Mouse (Mus musculus) CD8-positive naive resting alpha-beta T cell, adult 2 months (primary cell): ENCODE data around the gene Epm2aip1.

ENCODE experiments used
- DNase-seq, 2 experiments: peaks; one replicate each; pipeline ENCODE4 v3.0.0; 2022; ENCODE audit warnings: low read depth in 2 of 2, low spot score in 2 of 2

The Epm2aip1 gene

DNA sequence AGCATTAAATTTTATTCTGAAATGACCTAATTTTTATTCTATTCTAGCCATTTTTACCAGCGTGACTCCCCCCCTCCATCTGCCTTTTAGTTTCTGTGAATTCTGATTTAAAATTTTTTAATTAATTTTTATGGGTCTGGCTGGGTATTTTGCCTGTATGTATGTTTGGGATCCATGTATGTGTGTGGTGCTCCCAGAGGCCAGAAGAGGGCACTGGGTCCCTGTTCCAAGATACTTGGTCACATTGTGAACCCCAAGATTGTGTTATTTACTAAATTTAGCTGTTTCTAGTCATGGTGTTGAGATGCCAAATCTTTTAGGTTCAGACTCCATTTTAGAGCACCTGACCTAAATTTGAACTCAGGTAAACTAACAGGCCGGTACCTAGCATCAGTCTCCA lies 14.7 kb downstream of the Epm2aip1 start:
- DNase-seq, result no peak

DNA sequence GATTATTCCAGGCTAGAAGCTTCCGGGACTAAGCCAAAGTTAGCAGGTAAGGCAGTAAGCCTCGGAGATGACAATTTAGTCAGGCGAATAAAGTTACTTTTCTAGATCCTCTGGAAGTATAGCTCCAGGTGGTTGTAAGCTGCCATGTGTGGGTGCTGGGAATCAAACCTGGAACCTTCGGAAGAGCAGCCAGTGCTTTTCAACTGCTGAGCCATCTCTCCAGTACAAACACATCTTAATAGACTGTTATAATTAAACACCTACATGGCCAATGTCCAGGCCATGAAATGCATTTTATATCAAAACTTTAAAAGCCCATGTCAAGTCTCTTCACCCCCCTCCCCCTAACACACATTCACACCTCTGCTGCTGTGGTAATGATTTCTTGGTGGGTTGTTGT lies 16.2 kb downstream of the Epm2aip1 start:
- no peak for DNase-seq

DNA sequence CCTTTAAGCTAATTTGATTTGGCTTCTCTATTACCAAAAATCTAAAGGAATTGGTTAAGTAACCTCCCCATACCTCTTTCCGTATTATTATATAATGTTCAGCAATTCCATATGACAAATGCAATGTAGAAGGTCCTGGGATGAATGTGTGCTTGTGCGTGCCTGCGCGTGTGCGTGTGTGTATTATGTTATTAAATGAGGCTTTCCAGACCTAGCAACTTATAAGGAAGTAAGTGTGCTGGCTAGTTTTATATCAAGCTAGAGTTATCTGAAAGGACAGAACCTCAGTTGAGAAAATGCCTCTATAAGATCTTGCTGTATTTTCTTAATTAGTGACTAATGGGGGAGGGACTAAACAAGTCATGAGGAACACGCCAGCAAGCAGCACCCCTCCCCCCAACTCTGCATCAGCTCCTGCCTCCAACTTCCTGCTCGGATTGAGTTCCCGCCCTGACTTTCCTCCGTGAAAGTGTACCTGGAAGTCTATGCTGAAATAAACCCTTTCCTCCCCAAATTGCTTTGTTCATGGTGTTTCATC lies 17.6 kb downstream of the Epm2aip1 start:
- DNase-seq, result no peak

DNA sequence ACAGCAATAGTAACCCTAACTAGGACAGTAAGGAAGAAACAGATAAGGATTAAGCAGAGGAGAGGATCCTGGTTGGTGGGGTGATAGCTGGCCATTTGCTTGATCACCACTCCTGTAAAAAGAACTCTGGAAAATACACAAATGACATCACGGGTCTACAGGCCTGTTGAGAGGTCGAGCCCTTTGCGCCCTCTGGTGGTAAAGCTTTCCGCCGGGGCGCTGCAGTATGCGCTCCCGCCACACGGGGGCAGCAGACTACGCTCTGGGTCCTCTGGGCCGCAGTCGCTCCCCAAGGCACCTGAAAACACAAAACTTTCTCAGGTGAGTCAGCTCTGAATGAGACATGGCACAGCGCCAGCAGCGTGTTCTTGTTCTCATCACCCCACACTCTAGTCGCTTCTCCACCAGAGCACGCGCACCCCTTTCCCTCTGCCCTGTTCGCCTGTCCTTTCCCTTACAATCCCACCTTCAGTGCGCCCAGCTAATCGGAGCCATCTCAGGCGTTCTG lies 18.2 kb downstream of the Epm2aip1 start:
- peak; percentile 91 to 93 for DNase-seq

DNA sequence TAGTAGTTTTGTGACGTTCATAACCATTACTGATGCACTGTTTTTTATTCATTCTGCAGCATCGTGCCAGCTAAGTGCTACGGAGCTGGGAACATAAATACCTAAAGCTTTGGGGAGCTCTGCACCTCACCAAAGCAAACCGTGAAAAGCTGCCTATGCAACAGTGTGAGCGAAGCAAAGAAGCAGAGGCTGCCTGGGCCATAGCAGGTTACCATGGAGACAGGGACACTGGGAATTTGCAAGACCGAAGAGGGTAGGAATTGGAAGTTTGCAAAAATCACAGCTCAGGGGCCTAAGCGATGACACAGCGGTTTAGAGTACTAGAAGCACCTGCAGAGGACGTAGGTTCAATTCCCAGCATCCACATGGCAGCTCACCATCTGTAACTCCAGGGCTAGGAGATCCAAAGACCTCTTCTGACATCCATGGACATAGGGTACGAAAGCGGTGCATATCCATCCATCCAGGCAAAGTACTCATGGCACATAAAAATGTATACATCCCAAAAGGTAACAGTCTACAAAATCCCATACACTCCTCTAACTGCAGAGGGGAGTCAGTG lies 18.9 kb downstream of the Epm2aip1 start:
- DNase-seq, result no peak

DNA sequence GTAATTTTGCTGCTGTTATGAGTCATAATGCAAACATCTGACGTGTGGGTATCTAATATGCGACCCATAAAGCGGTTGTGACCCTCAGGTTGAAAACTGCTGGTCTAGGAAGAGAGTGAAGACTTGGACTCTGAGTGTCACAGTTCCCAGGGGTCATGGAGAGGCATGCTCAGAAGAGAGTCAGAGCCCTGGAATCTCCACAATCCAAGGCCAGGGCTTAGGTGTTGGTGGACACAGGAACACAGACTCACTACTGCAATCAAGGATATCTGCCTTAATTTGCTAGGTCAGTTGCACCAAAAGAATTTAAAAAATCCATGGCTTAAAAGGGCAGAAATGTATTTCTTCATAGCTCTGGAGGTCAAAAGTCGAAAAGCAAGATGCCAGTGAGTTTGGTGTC lies 21.5 kb downstream of the Epm2aip1 start:
- DNase-seq, result no peak

DNA sequence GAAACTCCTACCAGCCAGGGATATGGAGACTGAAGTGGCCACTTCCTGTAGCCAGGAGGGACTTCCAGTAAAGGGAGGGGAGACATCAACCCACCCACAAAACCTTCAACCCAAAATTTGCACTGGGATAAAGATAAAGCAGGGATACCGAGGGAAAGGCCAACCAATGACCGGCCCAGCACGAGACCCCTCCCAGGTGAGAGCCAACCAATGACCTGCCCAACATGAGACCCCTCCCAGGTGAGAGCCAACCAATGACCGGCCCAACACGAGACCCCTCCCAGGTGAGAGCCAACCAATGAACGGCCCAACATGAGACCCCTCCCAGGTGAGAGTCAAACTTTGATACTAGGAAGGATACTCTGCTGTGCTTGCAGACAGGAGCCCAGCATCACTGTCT lies 23.2 kb downstream of the Epm2aip1 start:
- no peak for DNase-seq

DNA sequence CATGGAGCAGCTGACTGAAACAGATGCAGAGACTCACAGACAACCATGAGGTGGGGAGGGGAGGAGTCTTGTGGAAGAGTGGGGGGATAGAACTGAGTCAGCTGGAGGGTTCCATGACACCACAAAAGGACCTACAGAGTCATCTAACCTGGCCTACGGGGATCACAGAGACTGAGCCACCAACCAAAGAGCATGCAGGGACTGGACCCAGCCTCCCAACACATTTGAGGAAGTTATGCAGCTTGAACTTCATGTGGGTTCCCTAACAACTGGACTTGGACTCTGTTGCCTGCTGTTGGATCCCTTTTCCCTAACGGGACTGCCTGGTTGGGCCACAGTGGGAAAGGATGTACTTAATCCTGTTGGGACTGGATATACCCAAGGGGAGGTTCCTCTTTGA lies 23.6 kb downstream of the Epm2aip1 start:
- no peak for DNase-seq

DNA sequence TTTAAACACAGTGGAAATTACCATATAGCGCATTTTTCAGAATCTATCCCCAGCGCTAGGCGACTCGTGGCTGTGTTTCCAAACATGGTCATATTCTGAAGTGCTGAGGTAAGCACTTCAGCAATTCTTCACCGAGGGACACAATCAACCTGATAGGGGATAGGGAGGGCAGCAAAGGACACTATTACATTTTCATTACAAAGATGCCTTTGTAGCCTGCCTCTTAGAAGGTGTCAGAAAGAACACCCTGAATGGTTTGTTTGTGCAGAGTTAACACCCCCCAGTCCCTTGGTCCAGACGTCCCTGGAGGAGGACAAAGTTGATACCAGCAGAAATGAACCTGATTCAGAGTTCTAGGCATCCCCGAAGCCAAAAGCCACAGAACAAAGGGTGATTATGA lies 24.7 kb downstream of the Epm2aip1 start:
- no peak for DNase-seq

DNA sequence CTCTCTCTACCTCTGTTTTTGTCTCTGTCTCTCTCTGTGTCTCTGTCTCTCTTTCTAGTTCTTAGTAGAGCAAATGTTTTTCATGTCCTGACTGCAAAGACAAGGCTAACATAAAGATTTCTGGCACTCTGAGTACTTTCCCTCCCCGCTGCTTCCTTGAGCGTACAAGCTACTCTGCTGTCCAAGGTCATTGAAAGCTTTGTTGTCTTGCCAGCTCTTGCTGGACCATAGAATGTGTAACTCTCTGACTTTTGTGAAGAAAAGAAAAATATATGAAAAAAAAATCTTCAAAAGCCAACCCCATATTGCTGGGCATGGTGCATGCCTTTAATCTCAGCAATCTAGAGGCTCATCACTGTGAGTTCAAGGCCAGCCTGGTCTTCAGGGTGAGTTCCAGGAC lies 26.9 kb downstream of the Epm2aip1 start:
- no peak for DNase-seq

DNA sequence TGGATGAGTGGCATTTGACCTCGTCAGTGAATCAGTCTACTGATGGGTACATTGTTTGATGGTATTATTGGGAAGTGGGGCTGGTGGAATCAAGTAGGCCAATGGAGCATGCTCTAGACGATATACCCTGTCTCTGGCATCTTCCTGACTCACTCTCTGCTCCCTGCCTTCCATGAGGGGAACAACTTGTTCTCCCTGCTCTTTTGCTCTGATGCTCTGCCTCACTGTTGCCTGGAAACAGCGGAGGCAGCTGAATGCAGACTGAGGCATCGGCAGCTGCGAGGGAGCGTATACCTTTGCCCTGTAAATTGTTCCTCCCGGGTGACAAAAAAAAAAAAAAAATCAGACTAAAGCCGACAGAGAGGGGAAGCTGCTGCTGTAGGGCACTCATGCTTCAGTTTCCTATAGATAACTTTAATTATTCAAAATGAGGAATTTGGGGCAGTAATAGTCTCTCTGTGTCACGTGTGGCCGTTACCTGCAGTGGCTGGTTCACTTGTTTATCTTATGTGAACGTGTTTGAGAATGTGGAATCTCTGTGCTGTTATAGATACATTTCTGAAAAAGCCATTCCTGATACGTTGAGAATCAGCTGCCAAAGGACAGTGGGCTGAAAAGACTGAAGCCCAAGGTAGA lies 30.6 kb downstream of the Epm2aip1 start:
- no peak for DNase-seq

DNA sequence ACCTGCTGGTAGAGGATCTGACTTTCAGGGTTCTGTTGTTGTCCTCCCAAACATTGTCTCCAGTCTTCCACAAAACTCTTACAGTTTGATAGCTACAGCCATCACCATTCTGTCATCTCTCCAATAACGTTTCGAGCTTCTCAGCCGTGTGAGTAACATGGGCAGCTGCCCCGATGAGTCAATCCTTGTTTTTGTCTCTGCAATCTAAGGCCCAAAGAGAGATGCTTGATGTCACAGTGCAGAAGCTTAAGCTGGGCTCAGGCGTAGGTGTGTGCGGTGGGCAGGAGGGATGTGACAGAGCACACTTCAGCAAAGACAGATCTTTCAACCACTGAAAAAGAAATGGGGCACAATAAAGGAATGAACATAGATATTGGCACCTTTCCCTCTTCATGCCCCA lies 32.3 kb downstream of the Epm2aip1 start:
- no peak for DNase-seq

DNA sequence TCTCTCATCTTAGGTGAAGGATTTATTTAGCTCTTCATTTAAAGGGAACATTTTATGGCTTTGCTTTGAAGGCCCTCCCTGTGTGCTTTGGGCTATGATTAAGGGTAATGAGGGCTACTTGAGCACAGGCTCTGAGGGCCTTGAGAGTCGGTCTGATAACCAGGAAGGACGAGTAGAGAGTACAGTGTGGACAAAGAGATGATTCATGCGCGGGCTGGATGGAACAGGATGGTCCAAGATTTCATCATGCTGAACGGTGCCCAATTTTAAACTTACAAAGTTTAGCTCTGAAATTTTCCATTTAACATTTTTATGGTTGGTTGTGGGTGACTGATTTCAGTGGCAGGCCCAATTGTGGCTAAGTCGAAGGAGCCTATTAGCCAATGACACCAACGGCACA lies 34.4 kb downstream of the Epm2aip1 start:
- no peak for DNase-seq

DNA sequence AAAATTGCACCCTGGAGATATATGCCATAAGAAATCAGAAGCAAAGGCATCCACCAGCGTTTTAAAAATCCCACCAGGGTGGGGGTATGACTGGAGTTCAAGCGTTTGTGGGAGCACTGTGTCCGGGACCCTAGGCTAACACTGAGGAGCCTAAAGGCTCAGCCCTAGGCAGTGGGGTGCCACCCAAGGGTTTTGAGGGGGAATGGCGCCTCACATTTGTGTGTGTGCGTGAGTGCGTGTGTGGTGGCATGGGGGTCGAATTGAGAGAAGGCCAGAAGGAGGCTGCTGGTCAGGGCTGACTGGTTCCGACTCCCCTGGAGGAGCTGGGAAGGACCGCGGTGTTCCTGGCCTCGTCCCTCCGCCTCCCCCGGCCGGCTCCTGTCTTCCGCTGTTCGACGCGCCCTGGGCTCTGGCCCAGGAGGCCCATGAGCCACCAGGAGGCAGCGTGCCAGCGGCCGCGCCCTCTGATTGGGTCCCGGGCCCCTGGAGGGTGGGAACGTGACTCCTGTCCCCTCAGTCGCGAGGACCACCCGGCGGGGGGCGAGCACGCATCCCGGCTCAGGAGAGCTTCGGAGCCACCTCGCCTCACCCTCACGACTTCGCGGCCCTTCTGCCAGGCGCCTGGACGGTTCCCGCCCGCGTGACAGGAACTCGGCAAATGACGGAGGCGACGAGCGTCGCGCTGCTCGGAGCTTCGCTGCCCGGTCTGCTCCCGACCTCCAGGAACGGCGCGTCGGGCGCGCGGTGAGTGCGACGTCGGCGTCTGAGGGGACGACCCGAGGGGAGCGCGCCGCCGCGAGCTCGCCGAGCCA lies 39.5 kb downstream of the Epm2aip1 start, which contains the start of gene Trank1:
Trank1 (plus strand) TSS at position 709 of the 812 bp plus-strand sequence.
- DNase-seq, result no peak

DNA sequence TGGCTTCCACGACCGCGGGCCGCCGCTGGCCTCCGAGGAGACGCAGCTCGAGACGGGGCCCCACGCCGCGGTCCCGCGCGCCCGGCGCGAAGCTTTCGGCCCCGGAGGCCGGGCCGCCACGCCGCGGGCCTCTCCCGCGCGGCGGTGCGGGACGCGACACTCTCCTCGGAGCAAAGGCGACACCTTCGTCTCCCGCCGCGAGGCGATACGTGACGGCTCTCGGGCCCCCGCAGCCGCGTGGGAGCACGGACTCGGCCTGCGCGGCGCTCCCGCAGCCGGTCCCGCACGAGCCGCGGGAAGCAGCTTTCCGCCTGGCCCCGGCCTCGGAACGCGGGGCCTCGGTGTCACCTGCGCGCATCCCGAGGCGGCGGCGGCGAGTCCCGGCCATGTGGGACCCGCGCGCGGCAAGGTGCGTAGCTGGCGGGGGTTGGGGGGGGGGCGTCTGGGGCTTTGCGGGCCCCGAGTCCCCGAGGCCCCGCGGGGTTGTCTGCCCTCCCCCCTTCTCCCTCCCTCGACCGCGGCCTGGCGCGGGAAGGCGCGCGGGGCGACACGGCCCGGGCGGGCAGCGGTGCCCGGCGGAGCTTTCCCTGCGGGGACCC lies 40.2 kb downstream of the Epm2aip1 start:
- DNase-seq, result no peak

DNA sequence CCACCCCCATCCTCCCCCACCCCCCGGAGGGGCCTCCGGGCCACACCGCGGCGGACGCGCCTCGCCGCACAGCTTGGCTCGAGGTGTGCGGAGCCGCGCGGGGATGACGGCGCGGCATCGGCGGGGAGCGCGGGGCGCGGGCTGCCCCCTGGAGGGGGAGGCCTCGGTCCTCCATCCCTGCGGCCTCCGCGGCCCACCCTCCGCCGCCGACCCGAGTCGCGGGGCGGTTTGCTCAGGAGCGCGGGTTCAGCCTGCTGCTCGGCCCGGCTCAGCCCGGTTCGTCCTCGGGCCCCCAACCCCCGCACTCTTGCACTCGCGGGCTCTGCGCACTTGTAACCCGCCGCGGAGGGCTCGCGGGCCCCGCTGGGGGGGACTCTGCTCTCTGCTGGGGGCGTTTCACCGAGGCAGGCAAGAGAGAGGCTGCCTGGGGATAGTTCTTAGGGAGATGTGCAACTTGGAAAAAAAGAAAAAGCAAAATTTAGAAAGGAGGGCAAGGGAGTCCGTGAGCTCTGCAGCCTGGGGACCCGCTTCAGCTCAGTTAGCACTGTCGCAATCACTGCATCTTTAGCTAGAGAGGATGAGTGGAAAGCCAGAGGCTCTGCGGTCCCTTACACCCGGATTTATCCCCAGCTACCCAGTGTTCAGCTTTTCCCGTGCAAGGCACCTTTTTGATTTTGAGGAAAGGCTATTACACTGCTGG lies 40.9 kb downstream of the Epm2aip1 start:
- DNase-seq, result no peak

DNA sequence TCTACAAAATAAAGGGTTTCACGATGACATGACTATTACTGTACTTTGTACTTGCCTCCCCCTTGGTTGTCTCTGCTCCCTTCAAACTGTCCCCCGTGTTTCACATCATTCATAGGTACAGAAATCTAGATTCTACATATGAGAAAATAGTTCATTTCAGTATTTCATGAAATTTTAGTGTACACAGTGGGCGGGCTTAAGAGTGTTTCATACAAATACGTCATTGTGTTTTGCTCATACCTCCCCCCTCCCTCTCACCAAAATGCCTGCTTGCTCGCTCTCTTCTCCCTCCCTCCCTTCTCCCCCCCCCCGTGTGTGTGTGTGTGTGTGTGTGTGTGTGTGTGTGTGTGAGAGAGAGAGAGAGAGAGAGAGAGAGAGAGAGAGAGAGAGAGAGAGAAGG lies 41.6 kb downstream of the Epm2aip1 start:
- no peak for DNase-seq

DNA sequence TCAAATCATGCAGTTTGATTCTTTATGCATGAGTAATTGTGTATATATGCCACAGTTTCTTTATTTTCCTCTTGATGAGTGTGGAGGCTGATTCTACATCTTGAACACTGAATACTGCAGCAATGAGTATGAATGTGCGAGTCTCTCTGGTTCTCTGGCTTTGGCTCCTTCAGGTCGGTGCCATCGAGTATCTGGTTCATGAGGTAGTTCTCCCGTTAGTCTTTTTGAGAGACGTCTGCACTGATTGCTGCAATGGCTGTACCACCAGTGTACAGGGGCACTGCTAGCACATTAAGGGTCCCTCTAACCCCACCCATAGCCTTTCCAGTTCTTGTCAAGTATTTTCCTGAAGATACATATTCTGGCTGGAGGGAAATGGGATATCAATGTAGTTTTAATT lies 42.1 kb downstream of the Epm2aip1 start:
- no peak for DNase-seq

DNA sequence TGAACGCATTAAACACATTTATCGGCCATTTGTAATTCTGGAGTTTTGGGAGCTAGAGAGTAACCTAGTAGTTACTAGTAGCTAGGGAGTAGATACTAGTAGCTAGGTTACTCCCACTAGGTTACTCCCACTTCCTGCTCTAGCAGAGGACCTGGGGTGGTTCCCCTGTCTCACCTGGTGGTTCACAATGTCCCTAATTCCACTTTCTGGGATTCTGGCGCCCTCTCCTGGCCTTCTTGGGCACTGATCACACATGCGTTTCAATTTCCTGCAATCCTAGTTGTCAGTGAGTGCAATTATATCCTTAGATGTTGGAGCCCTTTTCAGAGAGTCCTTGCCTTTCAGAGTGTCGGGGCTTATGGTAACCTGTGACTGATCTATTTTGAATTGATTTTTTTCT lies 42.5 kb downstream of the Epm2aip1 start:
- no peak for DNase-seq

DNA sequence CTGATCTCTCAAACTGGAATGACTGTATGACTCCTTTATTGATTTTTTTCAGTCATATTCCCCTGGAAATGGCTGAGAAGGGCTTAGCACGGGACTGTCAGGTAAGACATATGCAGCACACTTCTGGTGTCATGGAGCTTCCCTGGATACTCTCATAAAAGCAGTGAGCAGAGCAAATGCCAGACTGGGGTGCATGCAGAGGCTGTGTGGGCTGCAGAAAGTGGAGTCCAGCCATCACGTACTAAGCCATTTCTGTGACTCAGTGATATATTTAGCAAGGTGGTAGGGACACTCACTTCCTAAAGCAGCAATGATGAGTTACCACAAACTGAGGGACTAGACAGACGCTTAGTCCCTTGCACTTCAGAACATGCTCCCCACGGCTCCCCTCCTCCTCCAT lies 49.2 kb downstream of the Epm2aip1 start:
- DNase-seq, result no peak

DNA sequence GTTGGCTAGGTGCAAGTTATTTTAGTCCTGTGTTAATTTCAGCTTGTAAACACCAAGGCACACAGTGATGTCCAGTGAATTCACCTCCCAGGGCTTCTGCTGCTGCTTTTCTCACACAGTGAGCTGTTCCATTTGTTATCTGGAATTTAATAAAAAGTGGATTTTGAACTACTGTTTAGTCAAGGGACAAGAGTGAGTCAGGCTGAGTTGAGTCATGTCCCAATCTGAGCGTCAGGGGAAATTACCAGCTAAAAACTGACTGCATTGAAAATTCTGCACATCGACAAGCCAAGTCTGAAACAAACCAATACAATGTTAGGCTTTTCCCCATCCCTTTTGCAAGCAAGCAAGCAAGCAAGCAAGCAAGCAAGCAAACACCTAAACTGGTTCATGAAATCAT lies 53.2 kb downstream of the Epm2aip1 start:
- DNase-seq, result no peak
